ENCODE assay signal across 17 mouse cellular contexts in genomic region chr12:34425468-34425867, GRCm38 (mm10).
"Had no signal": no experiment of that assay in that cellular context is flagged by ENCODE, and none has a peak within 500 bp of the region (broad histone marks: within the 10 kb centered on the region; RNA-seq: fewer than 3 reads in every experiment).

No protein-coding gene starts in this region.

- DNase-seq: retina, postnatal 1 day; right cerebral cortex, adult 18-20 months; right cerebral cortex, postnatal 14 days; right cerebral cortex, postnatal 25 days; right cerebral cortex, postnatal 4 days; spleen, adult 18-20 months; thymus, adult 18-20 months; thymus, adult 2 months; thymus, postnatal 14 days; thymus, postnatal 25 days; thymus, postnatal 36 days; thymus, postnatal 4 days had no signal

- H3K4me3 ChIP-seq: neural tube, embryonic 12.5 days; neural tube, embryonic 13.5 days; neural tube, embryonic 15.5 days; stomach, embryonic 15.5 days had no signal

- H3K36me3 ChIP-seq: neural tube, embryonic 12.5 days; neural tube, embryonic 13.5 days; neural tube, embryonic 15.5 days; stomach, embryonic 15.5 days had no signal

- H3K4me2 ChIP-seq: neural tube, embryonic 12.5 days; neural tube, embryonic 13.5 days; neural tube, embryonic 15.5 days; stomach, embryonic 15.5 days had no signal

- H3K27me3 ChIP-seq: neural tube, embryonic 12.5 days; neural tube, embryonic 13.5 days; neural tube, embryonic 15.5 days; stomach, embryonic 15.5 days had no signal

- H3K9me3 ChIP-seq: neural tube, embryonic 12.5 days; neural tube, embryonic 13.5 days; neural tube, embryonic 15.5 days; stomach, embryonic 15.5 days had no signal

- H3K4me1 ChIP-seq: neural tube, embryonic 12.5 days; neural tube, embryonic 13.5 days; neural tube, embryonic 15.5 days; stomach, embryonic 15.5 days had no signal

- H3K9ac ChIP-seq: neural tube, embryonic 12.5 days; neural tube, embryonic 13.5 days; neural tube, embryonic 15.5 days; stomach, embryonic 15.5 days had no signal

- H3K27ac ChIP-seq: neural tube, embryonic 12.5 days; neural tube, embryonic 13.5 days; neural tube, embryonic 15.5 days; stomach, embryonic 15.5 days; stomach, postnatal 0 days had no signal
